Mouse (Mus musculus) bone marrow, adult 2 months (tissue): ENCODE measurements around the gene Frmd5. TPM values are rescaled to one million over a fixed set of nuclear protein-coding genes. Genes with fewer than 3 reads are reported as not detected.

ENCODE experiments used
- H3K27ac ChIP-seq: fragments of 200-500 bp; 2 replicates; pipeline ENCODE4 v1.5.1; 2012; ENCODE audit warnings: low read depth, mild to moderate bottlenecking, control low read depth, inconsistent platforms, low read length; ENCODE audit not compliant: control insufficient read depth, poor library complexity, insufficient read depth
- H3K4me1 ChIP-seq: fragments of 200-500 bp; 2 replicates; pipeline ENCODE4 v1.6.1; 2011; ENCODE audit warnings: low read length; ENCODE audit not compliant: control insufficient read depth, insufficient read depth
- H3K4me3 ChIP-seq: fragments of 200-500 bp; replicated peaks from 2 replicates; pipeline ENCODE3; 2011; ENCODE audit warnings: mild to moderate bottlenecking, low read depth, low read length, control low read depth; ENCODE audit not compliant: control insufficient read depth
- CTCF ChIP-seq: fragments of 200-500 bp; IDR thresholded peaks from 2 replicates; pipeline ENCODE4 v1.5.1; 2011; ENCODE audit warnings: low read length, control low read depth; ENCODE audit not compliant: control insufficient read depth, insufficient read depth
- POLR2A ChIP-seq: fragments of 200-500 bp; IDR thresholded peaks from 2 replicates; pipeline ENCODE4 v1.6.1; 2011; ENCODE audit warnings: low read depth, mild to moderate bottlenecking, control low read depth, low read length, borderline replicate concordance; ENCODE audit not compliant: control insufficient read depth
- WGBS: fragments of 180-500 bp; shearing (Covaris S2); methylation state at CpG from one replicate; pipeline ENCODE4 v1.1.7; 2018; 5-methylcytosine and 5-hydroxymethylcytosine counted together
- polyA plus RNA-seq: library from polyadenylated mRNA; stranded (reverse); fragments of >200 nt; gene quantifications from 2 replicates; pipeline ENCODE4 v1.2.4, GENCODE M21; 2011; ENCODE audit warnings: low replicate concordance; ENCODE audit not compliant: missing spikeins, insufficient read depth, insufficient read length

Frmd5 gene
- polyA plus RNA-seq, 1 experiment: not detected

- H3K27ac ChIP-seq: no peak overlapping the region
- 82% methylated on average over 6 of the region's 6 CpGs for WGBS
- TF ChIP-seq CTCF (no peak), POLR2A (no peak)
Measured at GRCm38 (mm10) chr2:121655966-121656365, 150.9 kb downstream of the Frmd5 start.

GRCm38 (mm10) chr2:121655106-121655505 lies 151.8 kb downstream of the Frmd5 start:
- Histone ChIP-seq H3K27ac (no peak overlapping the region), H3K4me3 (no peak overlapping the region), H3K4me1 (no peaks in the 10 kb centered on the region)
- 70% methylated on average over 8 of the region's 8 CpGs for WGBS
- TF ChIP-seq CTCF (no peak), POLR2A (no peak)

More at GRCm38 (mm10) chr2:121655966-121656365, 150.9 kb downstream of the Frmd5 start:
- no peaks in the 10 kb centered on the region for H3K4me1 ChIP-seq
- no peak overlapping the region for H3K4me3 ChIP-seq

- 73% methylated on average over 4 of the region's 4 CpGs for WGBS
- H3K4me3 ChIP-seq: no peak overlapping the region
Measured at GRCm38 (mm10) chr2:121646528-121646927, 160.4 kb downstream of the Frmd5 start.

GRCm38 (mm10) chr2:121642934-121643333 lies 164.0 kb downstream of the Frmd5 start:
- H3K27ac ChIP-seq: no peak overlapping the region
- TF ChIP-seq POLR2A (no peak), CTCF (no peak)
- no peak overlapping the region for H3K4me3 ChIP-seq
- 78% methylated on average over 6 of the region's 6 CpGs for WGBS
- no peaks in the 10 kb centered on the region for H3K4me1 ChIP-seq

More at GRCm38 (mm10) chr2:121646528-121646927, 160.4 kb downstream of the Frmd5 start:
- no peaks in the 10 kb centered on the region for H3K4me1 ChIP-seq
- TF ChIP-seq CTCF (no peak), POLR2A (no peak)
- H3K27ac ChIP-seq: no peak overlapping the region

GRCm38 (mm10) chr2:121632091-121632490 lies 174.8 kb downstream of the Frmd5 start:
- H3K4me3 ChIP-seq: no peak overlapping the region
- no peak for TF ChIP-seq CTCF
- no peak for TF ChIP-seq POLR2A
- no peak overlapping the region for H3K27ac ChIP-seq
- H3K4me1 ChIP-seq: no peaks in the 10 kb centered on the region; the same call in 1 of the 2 replicates
- 71% methylated on average over 4 of the region's 4 CpGs for WGBS

GRCm38 (mm10) chr2:121630286-121630685 lies 176.6 kb downstream of the Frmd5 start:
- H3K27ac ChIP-seq: no peak overlapping the region
- 54% methylated on average over 5 of the region's 5 CpGs for WGBS
- TF ChIP-seq CTCF (no peak), POLR2A (no peak)
- no peak overlapping the region for H3K4me3 ChIP-seq
- H3K4me1 ChIP-seq: no peaks in the 10 kb centered on the region; the same call in 1 of the 2 replicates

GRCm38 (mm10) chr2:121628290-121628689 lies 178.6 kb downstream of the Frmd5 start:
- no peaks in the 10 kb centered on the region; the same call in 1 of the 2 replicates for H3K4me1 ChIP-seq
- TF ChIP-seq CTCF: no peak
- no peak for TF ChIP-seq POLR2A
- 83% methylated on average over 10 of the region's 10 CpGs for WGBS
- H3K4me3 ChIP-seq: no peak overlapping the region
- no peak overlapping the region for H3K27ac ChIP-seq

GRCm38 (mm10) chr2:121625901-121626300 lies 181.0 kb downstream of the Frmd5 start:
- H3K4me1 ChIP-seq: no peaks in the 10 kb centered on the region
- no peak overlapping the region for H3K4me3 ChIP-seq
- TF ChIP-seq CTCF (no peak), POLR2A (no peak)
- WGBS: 61% methylated on average over 3 of the region's 3 CpGs
- H3K27ac ChIP-seq: no peak overlapping the region
